Mouse (Mus musculus) bone marrow macrophage, adult 2 months (primary cell): Measurements from ENCODE around the gene Wdcp. TPM values are rescaled to one million over a fixed set of nuclear protein-coding genes. Genes with fewer than 3 reads are reported as not detected.

ENCODE experiments used
- H3K27ac ChIP-seq: 2 replicates; pipeline ENCODE4 v1.5.1; 2012; ENCODE audit warnings: low read depth, low read length; ENCODE audit not compliant: insufficient read depth
- H3K4me1 ChIP-seq: 2 replicates; pipeline ENCODE4 v1.6.1; 2012; ENCODE audit warnings: low read length; ENCODE audit not compliant: control insufficient read depth, insufficient read depth
- H3K4me3 ChIP-seq: 2 replicates; pipeline ENCODE4 v1.5.1; 2012; ENCODE audit warnings: mild to moderate bottlenecking, low read length, moderate library complexity; ENCODE audit not compliant: insufficient read depth
- CTCF ChIP-seq: IDR thresholded peaks from 2 replicates; pipeline ENCODE4 v1.5.1; 2012; ENCODE audit warnings: low read depth, mild to moderate bottlenecking, low read length, moderate library complexity
- POLR2A ChIP-seq: IDR thresholded peaks from 2 replicates; pipeline ENCODE4 v1.6.1; 2012; ENCODE audit warnings: mild to moderate bottlenecking, low read depth, low read length, borderline replicate concordance
- polyA plus RNA-seq: library from polyadenylated mRNA; stranded (reverse); fragments of >200 nt; gene quantifications from 2 replicates; pipeline ENCODE4 v1.2.4, GENCODE M21; 2012; ENCODE audit not compliant: missing spikeins, insufficient read depth, insufficient read length

The Wdcp gene
- polyA plus RNA-seq, 1 experiment = 10.1 TPM

GRCm38 (mm10) chr12:4908391-4908790 is 65.3 kb downstream of the Wdcp start:
- no peak for TF ChIP-seq CTCF
- no peak for TF ChIP-seq POLR2A
- Histone ChIP-seq H3K4me3 (no peak overlapping the region), H3K27ac (no peak overlapping the region), H3K4me1 (peaks cover 3% of the 10 kb centered on the region)

Other genes starting within 250 kb of the Wdcp start
- not detected in 2 replicates for gene Fam228a, start 104.9 kb upstream of the Wdcp start, polyA plus RNA-seq
- gene Pfn4, start 74.3 kb upstream of the Wdcp start, polyA plus RNA-seq = 0.23 TPM in 1 of 2 replicates, not detected in the other
- gene Fam228b, start 74.0 kb upstream of the Wdcp start, polyA plus RNA-seq = 1.5 TPM in 1 of 2 replicates, not detected in the other
- gene Sf3b6, start 25.8 kb upstream of the Wdcp start, polyA plus RNA-seq = 168 and 178 TPM in 2 replicates
- gene Fkbp1b, start 1.7 kb upstream of the Wdcp start, polyA plus RNA-seq = 40.5 and 41.7 TPM in 2 replicates
- gene Mfsd2b, start 31.1 kb downstream of the Wdcp start, polyA plus RNA-seq = 0.67 and 1.3 TPM in 2 replicates
- gene Ubxn2a, start 64.4 kb downstream of the Wdcp start, polyA plus RNA-seq = 12.1 and 13.9 TPM in 2 replicates
- gene Atad2b, start 74.0 kb downstream of the Wdcp start, polyA plus RNA-seq = 18.0 and 18.7 TPM in 2 replicates